Mouse (Mus musculus) ES-E14 (cell line): ENCODE measurements around the gene Khk.

ENCODE experiments used
- CHD2 ChIP-seq: IDR thresholded peaks from 2 replicates; pipeline ENCODE4 v1.6.1; 2014; ENCODE audit warnings: mild to moderate bottlenecking, low read depth, low read length, inconsistent platforms
- MAFK ChIP-seq: IDR thresholded peaks from 2 replicates; pipeline ENCODE4 v1.6.1; 2014; ENCODE audit warnings: mild to moderate bottlenecking, low read depth, low read length, inconsistent platforms; ENCODE audit not compliant: insufficient read depth
- ZC3H11A ChIP-seq: IDR thresholded peaks from 2 replicates; pipeline ENCODE4 v1.6.1; 2012; ENCODE audit warnings: low read depth, mild to moderate bottlenecking, inconsistent platforms, low read length, borderline replicate concordance
- ZNF384 ChIP-seq: IDR thresholded peaks from 2 replicates; pipeline ENCODE4 v1.6.1; 2012; ENCODE audit warnings: low read depth, low read length, inconsistent platforms

GRCm38 (mm10) chr5:30910481-30910880, 10.8 kb upstream of the Khk start:
- TF ChIP-seq ZC3H11A (no peak), MAFK (no peak), ZNF384 (no peak), CHD2 (no peak)
